Mouse (Mus musculus): Measurements from ENCODE around the gene Osbpl10. TPM values are rescaled to one million over a fixed set of nuclear protein-coding genes. Genes with fewer than 3 reads are reported as not detected.

The Osbpl10 gene
- total and polyA plus RNA-seq, 3 experiments, result 0.19 TPM; not detected in 2

DNA sequence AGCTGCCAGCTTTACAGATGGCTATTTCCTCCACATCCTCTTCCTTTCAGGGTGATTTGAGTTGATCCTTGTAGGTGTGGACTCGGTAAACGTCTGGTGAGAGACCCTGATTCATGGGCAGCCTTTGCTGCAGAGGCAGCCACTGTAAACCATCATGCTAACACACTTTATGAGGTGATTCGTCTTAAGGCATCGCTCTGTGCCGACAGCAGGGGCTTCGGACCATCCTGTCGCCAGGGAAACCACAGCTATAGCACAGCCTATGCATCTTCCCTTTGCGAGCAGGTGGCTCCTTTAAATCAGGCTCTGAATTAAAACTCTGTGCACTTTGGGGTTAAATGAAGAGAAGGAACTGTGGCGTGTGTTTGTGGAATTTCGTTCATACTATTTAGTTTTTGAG, 138.9 kb downstream of the Osbpl10 start:
- no peak overlapping the region for H3K27ac ChIP-seq (ENCODE audit: insufficient read depth, low read depth)
- H3K4me1 ChIP-seq (ENCODE audit: control insufficient read depth in 1 of 2, insufficient read depth in 2 of 2), result no peaks in the 10 kb centered on the region
- H3K79me2 ChIP-seq (replicated peaks; ENCODE audit: control insufficient read depth, extremely low read depth, insufficient read depth, poor library complexity, severe bottlenecking), result no peaks in the 10 kb centered on the region
- no peak for DNase-seq (ENCODE audit: extremely low read depth)
- TF ChIP-seq TCF12 (IDR thresholded peaks at IDR 0.05; ENCODE audit: low read depth, low read length) (no peak), MAX (IDR thresholded peaks at IDR 0.05; ENCODE audit: low read length) (no peak), SIN3A (IDR thresholded peaks at IDR 0.05; ENCODE audit: low read length) (no peak), IRF4 (IDR thresholded peaks at IDR 0.05; ENCODE audit: low read depth, low read length) (no peak), USF2 (conservative IDR thresholded peaks at IDR 0.05; ENCODE audit: low read depth, low read length) (no peak), EP300 (IDR thresholded peaks at IDR 0.05; ENCODE audit: low read length) (no peak), JUN (IDR thresholded peaks at IDR 0.05; ENCODE audit: insufficient read depth, low read depth, low read length) (no peak), CTCF (conservative IDR thresholded peaks at IDR 0.05 in 1 of 2, IDR thresholded peaks at IDR 0.05 in 1 of 2; ENCODE audit: low read depth in 2 of 2, low read length in 2 of 2) (no peak), NRF1 (IDR thresholded peaks at IDR 0.05; ENCODE audit: low read depth, low read length) (no peak), MAFK (IDR thresholded peaks at IDR 0.05; ENCODE audit: insufficient replicate concordance, low read length) (no peak), SMC3 (IDR thresholded peaks at IDR 0.05; ENCODE audit: low read depth, low read length) (no peak), USF1 (IDR thresholded peaks at IDR 0.05; ENCODE audit: low read depth, low read length) (no peak), MEF2A (IDR thresholded peaks at IDR 0.05; ENCODE audit: borderline replicate concordance, low read depth, low read length) (no peak), HCFC1 (IDR thresholded peaks at IDR 0.05; ENCODE audit: low read depth, low read length) (no peak), ZC3H11A (IDR thresholded peaks at IDR 0.05; ENCODE audit: low read depth, low read length) (no peak), CHD1 (IDR thresholded peaks at IDR 0.05; ENCODE audit: low read depth, low read length) (no peak)
- no peak overlapping the region for H3K4me2 ChIP-seq (ENCODE audit: insufficient read depth, low read depth, poor library complexity, severe bottlenecking)
- no peak overlapping the region for H3K4me3 ChIP-seq (replicated peaks in 1 of 3; ENCODE audit: low read depth in 2 of 3, low read length in 2 of 3, poor library complexity in 1 of 3)
- dilution Hi-C loops (cut with MboI; ENCODE audit: extremely low pct_ligation_motif_present, extremely low pct_unique_long_range_greater_than_20kb, low sequenced_read_pairs) (no loop called here), in situ Hi-C loops (cut with MboI; ENCODE audit: low pct_ligation_motif_present, low pct_unique_long_range_greater_than_20kb, low sequenced_read_pairs) (no loop called here)
- no peaks in the 10 kb centered on the region for H3K27me3 ChIP-seq (replicated peaks)
- no peak overlapping the region for H3K9ac ChIP-seq (ENCODE audit: insufficient read depth, low read depth)
- no peaks in the 10 kb centered on the region for H3K9me3 ChIP-seq (replicated peaks; ENCODE audit: low read length)
- H3K36me3 ChIP-seq (replicated peaks in 1 of 2; ENCODE audit: control insufficient read depth in 1 of 2, insufficient read depth in 1 of 2, low read length in 1 of 2), result no peaks in the 10 kb centered on the region

DNA sequence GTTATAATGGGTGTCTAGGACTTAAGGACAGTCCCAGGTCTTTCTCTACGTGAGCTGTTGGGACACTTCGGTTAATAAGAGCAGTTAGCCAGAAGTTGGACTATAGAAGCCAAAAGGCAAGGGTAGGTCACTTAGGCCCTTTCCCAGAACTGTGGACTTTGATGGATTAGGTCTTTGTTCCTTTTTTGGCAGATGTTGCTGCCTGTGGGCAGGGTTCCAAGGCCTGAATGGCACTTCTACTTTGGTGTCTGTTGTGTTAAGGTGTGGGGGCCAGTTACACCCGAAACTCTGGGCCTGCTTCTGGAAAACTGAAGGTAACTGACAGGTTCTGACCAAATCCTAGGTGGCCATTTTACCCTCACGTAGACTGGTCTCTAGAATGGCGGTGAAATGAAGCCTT, 141.9 kb downstream of the Osbpl10 start:
- no peaks in the 10 kb centered on the region for H3K9me3 ChIP-seq (replicated peaks; ENCODE audit: low read length)
- in situ Hi-C loops (cut with MboI; ENCODE audit: low pct_ligation_motif_present, low pct_unique_long_range_greater_than_20kb, low sequenced_read_pairs), result no loop called here
- dilution Hi-C loops (cut with MboI; ENCODE audit: extremely low pct_ligation_motif_present, extremely low pct_unique_long_range_greater_than_20kb, low sequenced_read_pairs), result no loop called here

More for the DNA sequence above, 141.9 kb downstream of the Osbpl10 start:
- Histone ChIP-seq H3K79me2 (replicated peaks; ENCODE audit: control insufficient read depth, extremely low read depth, insufficient read depth, poor library complexity, severe bottlenecking) (no peaks in the 10 kb centered on the region), H3K36me3 (replicated peaks in 1 of 2; ENCODE audit: control insufficient read depth in 1 of 2, insufficient read depth in 1 of 2, low read length in 1 of 2) (no peaks in the 10 kb centered on the region), H3K9ac (ENCODE audit: insufficient read depth, low read depth) (no peak overlapping the region), H3K27ac (ENCODE audit: insufficient read depth, low read depth) (no peak overlapping the region), H3K4me1 (ENCODE audit: control insufficient read depth in 1 of 2, insufficient read depth in 2 of 2) (no peaks in the 10 kb centered on the region), H3K4me3 (replicated peaks in 1 of 3; ENCODE audit: low read depth in 2 of 3, low read length in 2 of 3, poor library complexity in 1 of 3) (no peak overlapping the region), H3K4me2 (ENCODE audit: insufficient read depth, low read depth, poor library complexity, severe bottlenecking) (no peak overlapping the region), H3K27me3 (replicated peaks) (no peaks in the 10 kb centered on the region)
- TF ChIP-seq MAZ (IDR thresholded peaks at IDR 0.05; ENCODE audit: low read depth, low read length) (no peak), PAX5 (IDR thresholded peaks at IDR 0.05; ENCODE audit: low read length) (no peak), CHD1 (IDR thresholded peaks at IDR 0.05; ENCODE audit: low read depth, low read length) (no peak), ZMIZ1 (IDR thresholded peaks at IDR 0.05; ENCODE audit: low read depth, low read length) (no peak), ZNF384 (IDR thresholded peaks at IDR 0.05; ENCODE audit: low read depth, low read length) (no peak), JUND (conservative IDR thresholded peaks at IDR 0.05; ENCODE audit: low read depth, low read length) (no peak), ETS1 (conservative IDR thresholded peaks at IDR 0.05; ENCODE audit: low read depth, low read length) (no peak), RCOR1 (conservative IDR thresholded peaks at IDR 0.05; ENCODE audit: low read depth, low read length) (no peak), NRF1 (IDR thresholded peaks at IDR 0.05; ENCODE audit: low read depth, low read length) (no peak), POLR2AphosphoS2 (IDR thresholded peaks at IDR 0.05; ENCODE audit: low read depth, low read length) (no peak), MAX (IDR thresholded peaks at IDR 0.05; ENCODE audit: low read length) (no peak), BHLHE40 (IDR thresholded peaks at IDR 0.05; ENCODE audit: low read depth, low read length) (no peak), HCFC1 (IDR thresholded peaks at IDR 0.05; ENCODE audit: low read depth, low read length) (no peak), EP300 (IDR thresholded peaks at IDR 0.05; ENCODE audit: low read length) (no peak), ZKSCAN1 (IDR thresholded peaks at IDR 0.05; ENCODE audit: borderline replicate concordance, low read depth, low read length) (no peak), TCF12 (IDR thresholded peaks at IDR 0.05; ENCODE audit: low read depth, low read length) (no peak), USF2 (conservative IDR thresholded peaks at IDR 0.05; ENCODE audit: low read depth, low read length) (no peak)
- no peak for DNase-seq (ENCODE audit: extremely low read depth)

All from CH12.LX (cell line).